Mouse (Mus musculus): ENCODE data around the gene Wdr45. TPM values are rescaled to one million over a fixed set of nuclear protein-coding genes. Genes with fewer than 3 reads are reported as not detected.
A peak's percentile ranks its signal among the peaks of the same experiment; 100 is the strongest.
"Not testable (repeated sequence)": the region's sequence is repeated elsewhere in the genome, so short reads cannot be mapped to it uniquely, and the experiment has no call there.

Gene Wdr45
- polyA plus RNA-seq, 1 experiment = 41.8 TPM

GRCm38 (mm10) chrX:7688321-7688720 lies 25.8 kb upstream of the Wdr45 start:
- no peak overlapping the region for H3K27ac ChIP-seq (replicated peaks; ENCODE audit: low read depth, low read length)
- H3K4me1 ChIP-seq (ENCODE audit: control insufficient read depth, insufficient read depth, insufficient read length, low read length) = no peaks in the 10 kb centered on the region
- H3K4me3 ChIP-seq (ENCODE audit: insufficient read depth, low read depth, low read length) = no peak overlapping the region

GRCm38 (mm10) chrX:7690486-7690885 lies 23.6 kb upstream of the Wdr45 start:
- H3K27ac ChIP-seq (replicated peaks; ENCODE audit: low read depth, low read length) = no peak overlapping the region
- no peaks in the 10 kb centered on the region for H3K4me1 ChIP-seq (ENCODE audit: control insufficient read depth, insufficient read depth, insufficient read length, low read length)
- H3K4me3 ChIP-seq (ENCODE audit: insufficient read depth, low read depth, low read length) = no peak overlapping the region

GRCm38 (mm10) chrX:7692862-7693261 lies 21.3 kb upstream of the Wdr45 start:
- Histone ChIP-seq H3K27ac (replicated peaks; ENCODE audit: low read depth, low read length) (no peak overlapping the region), H3K4me3 (ENCODE audit: insufficient read depth, low read depth, low read length) (no peak overlapping the region), H3K4me1 (ENCODE audit: control insufficient read depth, insufficient read depth, insufficient read length, low read length) (no peaks in the 10 kb centered on the region)

GRCm38 (mm10) chrX:7696520-7696919 lies 17.6 kb upstream of the Wdr45 start:
- H3K27ac ChIP-seq (replicated peaks; ENCODE audit: low read depth, low read length) = no peak overlapping the region

GRCm38 (mm10) chrX:7696954-7697381 lies 17.2 kb upstream of the Wdr45 start, which contains the start of gene Gpkow:
TSS of gene Gpkow (plus strand) at chrX:7697131.
- Histone ChIP-seq H3K4me1 (ENCODE audit: control insufficient read depth, insufficient read depth, insufficient read length, low read length) (peaks cover 2% of the 10 kb centered on the region; the same call in 1 of the 2 replicates), H3K27ac (replicated peaks; ENCODE audit: low read depth, low read length) (peak within 1 kb of the TSS; percentile 62), H3K4me3 (ENCODE audit: insufficient read depth, low read depth, low read length) (peak within 1 kb of the TSS; percentile 72)

More at GRCm38 (mm10) chrX:7696520-7696919, 17.6 kb upstream of the Wdr45 start:
- Histone ChIP-seq H3K4me3 (ENCODE audit: insufficient read depth, low read depth, low read length) (no peak overlapping the region; the same call in 1 of the 2 replicates), H3K4me1 (ENCODE audit: control insufficient read depth, insufficient read depth, insufficient read length, low read length) (peaks cover 2% of the 10 kb centered on the region; the same call in 1 of the 2 replicates)

GRCm38 (mm10) chrX:7713764-7714134 lies 384 bp upstream of the Wdr45 start:
- not testable (repeated sequence) for H3K4me1 ChIP-seq (ENCODE audit: control insufficient read depth, insufficient read depth, insufficient read length, low read length)
- H3K4me3 ChIP-seq (ENCODE audit: insufficient read depth, low read depth, low read length) = peak overlapping the region; percentile 53
- peak overlapping the region; percentile 48 for H3K27ac ChIP-seq (replicated peaks; ENCODE audit: low read depth, low read length)

- H3K27ac ChIP-seq (replicated peaks; ENCODE audit: low read depth, low read length); H3K4me3 ChIP-seq (ENCODE audit: insufficient read depth, low read depth, low read length); H3K4me1 ChIP-seq (ENCODE audit: control insufficient read depth, insufficient read depth, insufficient read length, low read length): not testable (repeated sequence)
Observed at GRCm38 (mm10) chrX:7716058-7716457, 1.9 kb downstream of the Wdr45 start.

GRCm38 (mm10) chrX:7721514-7722281 lies 7.6 kb downstream of the Wdr45 start, which contains the start of gene Gm45208:
TSS of gene Gm45208 (plus strand) at chrX:7722245.
- Histone ChIP-seq H3K27ac (replicated peaks; ENCODE audit: low read depth, low read length) (peak within 1 kb of the TSS; percentile 100), H3K4me1 (ENCODE audit: control insufficient read depth, insufficient read depth, insufficient read length, low read length) (no peaks in the 10 kb centered on the region)

GRCm38 (mm10) chrX:7722282-7722611 lies 8.1 kb downstream of the Wdr45 start:
- Histone ChIP-seq H3K27ac (replicated peaks; ENCODE audit: low read depth, low read length) (peak overlapping the region; percentile 78), H3K4me1 (ENCODE audit: control insufficient read depth, insufficient read depth, insufficient read length, low read length) (no peaks in the 10 kb centered on the region)

More at GRCm38 (mm10) chrX:7721514-7722281, 7.6 kb downstream of the Wdr45 start, which contains the start of gene Gm45208:
- H3K4me3 ChIP-seq (ENCODE audit: insufficient read depth, low read depth, low read length) = peak within 1 kb of the TSS; percentile 96

GRCm38 (mm10) chrX:7722691-7723090 lies 8.6 kb downstream of the Wdr45 start:
- peak overlapping the region; percentile 78 for H3K27ac ChIP-seq (replicated peaks; ENCODE audit: low read depth, low read length)
- H3K4me1 ChIP-seq (ENCODE audit: control insufficient read depth, insufficient read depth, insufficient read length, low read length) = no peaks in the 10 kb centered on the region
- peak overlapping the region; percentile 96 for H3K4me3 ChIP-seq (ENCODE audit: insufficient read depth, low read depth, low read length)

More at GRCm38 (mm10) chrX:7722282-7722611, 8.1 kb downstream of the Wdr45 start:
- H3K4me3 ChIP-seq (ENCODE audit: insufficient read depth, low read depth, low read length) = peak overlapping the region; percentile 96

GRCm38 (mm10) chrX:7724135-7724534 lies 10.0 kb downstream of the Wdr45 start:
- Histone ChIP-seq H3K27ac (replicated peaks; ENCODE audit: low read depth, low read length) (no peak overlapping the region), H3K4me1 (ENCODE audit: control insufficient read depth, insufficient read depth, insufficient read length, low read length) (no peaks in the 10 kb centered on the region), H3K4me3 (ENCODE audit: insufficient read depth, low read depth, low read length) (no peak overlapping the region)

GRCm38 (mm10) chrX:7725841-7726240 lies 11.7 kb downstream of the Wdr45 start:
- no peak overlapping the region for H3K4me3 ChIP-seq (ENCODE audit: insufficient read depth, low read depth, low read length)
- H3K4me1 ChIP-seq (ENCODE audit: control insufficient read depth, insufficient read depth, insufficient read length, low read length) = no peaks in the 10 kb centered on the region
- H3K27ac ChIP-seq (replicated peaks; ENCODE audit: low read depth, low read length) = no peak overlapping the region

GRCm38 (mm10) chrX:7727176-7727575 lies 13.0 kb downstream of the Wdr45 start:
- H3K27ac ChIP-seq (replicated peaks; ENCODE audit: low read depth, low read length) = 0 out of 2 replicates have a peak overlapping the region, but pooled peaks have one; percentile 55
- H3K4me1 ChIP-seq (ENCODE audit: control insufficient read depth, insufficient read depth, insufficient read length, low read length) = no peaks in the 10 kb centered on the region
- H3K4me3 ChIP-seq (ENCODE audit: insufficient read depth, low read depth, low read length) = no peak overlapping the region

- H3K4me1 ChIP-seq (ENCODE audit: control insufficient read depth, insufficient read depth, insufficient read length, low read length) = no peaks in the 10 kb centered on the region
- H3K27ac ChIP-seq (replicated peaks; ENCODE audit: low read depth, low read length) = peak within 1 kb of the TSS; percentile 55
- H3K4me3 ChIP-seq (ENCODE audit: insufficient read depth, low read depth, low read length) = peak within 1 kb of the TSS; percentile 67
Observed at GRCm38 (mm10) chrX:7728215-7728921, 14.2 kb downstream of the Wdr45 start, which contains the start of gene Praf2. TSS of gene Praf2 (plus strand) at chrX:7728439.

GRCm38 (mm10) chrX:7728922-7729265 lies 14.8 kb downstream of the Wdr45 start:
- Histone ChIP-seq H3K27ac (replicated peaks; ENCODE audit: low read depth, low read length) (no peak overlapping the region), H3K4me3 (ENCODE audit: insufficient read depth, low read depth, low read length) (peak overlapping the region; percentile 67), H3K4me1 (ENCODE audit: control insufficient read depth, insufficient read depth, insufficient read length, low read length) (no peaks in the 10 kb centered on the region)
